Mouse (Mus musculus) heart, adult 9 months (tissue): ENCODE measurements around the gene Bub3.

Experiments used
- DNase-seq, 2 experiments: peaks; one replicate each; pipeline ENCODE4 v3.0.0; 2022; ENCODE audit warnings: low spot score in 2 of 2

The Bub3 gene

DNA sequence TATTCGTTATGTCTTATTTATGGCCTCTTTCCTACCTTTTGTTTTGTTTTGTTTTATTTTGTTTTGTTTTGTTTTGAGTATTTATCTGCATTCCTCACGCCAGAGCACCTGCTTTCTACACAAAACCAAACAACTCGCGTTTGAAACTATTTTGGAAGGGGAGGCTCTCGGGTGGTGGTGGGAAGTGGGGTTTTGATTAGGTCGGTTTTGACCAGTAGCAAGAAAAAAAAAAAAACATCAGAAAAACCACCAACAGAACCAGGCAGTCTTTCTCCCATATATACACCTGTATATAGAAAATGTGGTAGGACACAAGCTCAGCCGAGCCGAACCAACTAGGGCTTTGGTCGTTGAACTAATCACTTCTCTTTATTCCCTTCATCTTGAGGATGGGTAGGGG is 3.9 kb upstream of the Bub3 start:
- DNase-seq, result no peak

GRCm38 (mm10) chr7:131556541-131557271 is 3.3 kb upstream of the Bub3 start:
- no peak for DNase-seq

- DNase-seq, result no peak
These were observed 2.3 kb upstream of the Bub3 start for GRCm38 (mm10) chr7:131557751-131558150.

GRCm38 (mm10) chr7:131560697-131561042 is 648 bp downstream of the Bub3 start:
- DNase-seq, result no peak

DNA sequence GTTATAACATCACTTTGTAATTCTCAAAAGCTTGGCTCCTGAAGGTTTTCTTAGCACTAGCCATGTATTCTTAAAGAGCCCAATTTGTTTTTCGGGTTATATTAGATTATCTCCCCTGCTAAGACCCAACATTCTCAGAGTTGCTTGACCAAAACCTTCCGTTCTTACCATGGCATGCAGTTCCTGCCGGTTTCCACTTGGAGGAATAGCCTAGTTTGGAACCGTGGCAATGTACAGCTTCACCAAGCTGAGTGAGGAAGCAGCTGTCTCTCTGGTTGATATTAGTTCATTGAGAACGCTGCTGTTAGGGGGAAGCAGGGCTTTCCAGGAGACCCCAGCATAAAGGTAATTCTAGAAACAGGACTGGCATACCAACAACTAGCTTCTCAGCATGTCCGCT is 15.2 kb downstream of the Bub3 start:
- no peak for DNase-seq

- no peak for DNase-seq
These were observed 22.2 kb downstream of the Bub3 start for GRCm38 (mm10) chr7:131582178-131582577.

GRCm38 (mm10) chr7:131585551-131585950 is 25.5 kb downstream of the Bub3 start:
- no peak for DNase-seq

- no peak for DNase-seq
These were observed 37.9 kb downstream of the Bub3 start for GRCm38 (mm10) chr7:131597779-131598482.

GRCm38 (mm10) chr7:131598483-131598824 is 38.4 kb downstream of the Bub3 start:
- no peak for DNase-seq

DNA sequence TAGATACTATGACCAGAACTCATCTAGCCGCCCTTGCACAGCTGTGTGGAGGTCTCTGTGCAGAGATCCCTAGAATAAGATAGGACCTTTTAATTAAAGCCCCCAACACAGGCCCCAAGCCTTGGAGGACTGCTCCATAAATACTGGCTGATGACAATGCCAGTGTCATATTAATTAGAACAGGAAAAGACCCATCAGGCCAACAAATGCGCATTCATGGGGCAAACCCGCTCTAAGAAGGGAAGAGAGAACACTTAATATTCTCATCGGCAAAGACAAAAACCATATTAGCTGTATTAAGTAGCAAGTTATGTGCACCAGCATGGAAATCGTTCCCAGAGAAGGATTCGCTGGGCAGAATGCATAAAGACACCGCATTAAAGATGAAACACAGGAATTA is 42.1 kb downstream of the Bub3 start:
- no peak for DNase-seq

GRCm38 (mm10) chr7:131603186-131603585 is 43.2 kb downstream of the Bub3 start:
- no peak for DNase-seq

- no peak for DNase-seq
These were observed 44.9 kb downstream of the Bub3 start for GRCm38 (mm10) chr7:131604946-131605345.

GRCm38 (mm10) chr7:131605481-131605880 is 45.5 kb downstream of the Bub3 start:
- no peak for DNase-seq

DNA sequence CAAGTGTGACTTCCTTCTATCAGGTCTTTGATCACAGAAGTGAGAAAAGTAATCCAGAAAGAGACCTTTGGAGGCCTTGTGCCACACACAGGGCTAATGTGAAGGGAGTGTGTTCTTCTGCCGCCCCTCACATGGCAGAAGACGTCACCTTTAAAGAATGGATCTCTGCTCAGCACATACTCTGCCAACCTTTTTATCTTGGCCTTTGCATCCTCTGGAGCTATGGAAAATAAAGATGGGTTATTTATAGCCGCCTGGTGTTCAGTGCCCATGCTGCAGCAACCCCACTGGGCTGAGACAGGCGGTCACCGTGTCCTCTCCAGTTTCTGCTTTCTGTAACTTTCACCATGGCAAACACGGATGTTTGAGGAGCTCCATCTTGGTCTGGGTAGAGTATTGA is 48.0 kb downstream of the Bub3 start:
- DNase-seq, result no peak

GRCm38 (mm10) chr7:131609677-131610076 is 49.7 kb downstream of the Bub3 start:
- no peak for DNase-seq
